Mouse (Mus musculus) forebrain, embryonic 14.5 days (tissue): ENCODE data around the gene G6pc. TPM values are rescaled to one million over a fixed set of nuclear protein-coding genes. Genes with fewer than 3 reads are reported as not detected.
"Not testable (repeated sequence)": the region's sequence is repeated elsewhere in the genome, so short reads cannot be mapped to it uniquely, and the experiment has no call there.

Experiments
- ATAC-seq: fragments of 200-750 bp; cut with Nextera tagmentation; 2 replicates; pipeline ENCODE4 v1.8.0; 2017; ENCODE audit warnings: mild to moderate bottlenecking, moderate library complexity
- DNase-seq: peaks from one replicate; pipeline ENCODE4 v3.0.0-alpha.2; 2015; ENCODE audit warnings: low spot score
- H3K27ac ChIP-seq: fragments of 300-500 bp; sonication (generic); 2 replicates; pipeline ENCODE4 v1.5.1; 2014; ENCODE audit warnings: low read depth, mild to moderate bottlenecking, control low read depth, low read length, moderate library complexity
- H3K27me3 ChIP-seq: fragments of 300-500 bp; sonication (generic); replicated peaks from 2 replicates; pipeline ENCODE4 v1.6.1; 2014; ENCODE audit warnings: low read length, control low read depth, mixed read lengths; ENCODE audit not compliant: control insufficient read depth, insufficient read depth
- H3K36me3 ChIP-seq: fragments of 300-500 bp; sonication (generic); 2 replicates; pipeline ENCODE4 v1.6.1; 2014; ENCODE audit warnings: low read length, control low read depth; ENCODE audit not compliant: control insufficient read depth, insufficient read depth
- H3K4me1 ChIP-seq: fragments of 300-500 bp; sonication (generic); 2 replicates; pipeline ENCODE4 v1.6.1; 2014; ENCODE audit warnings: antibody characterized with exemption, low read length, control low read depth; ENCODE audit not compliant: control insufficient read depth, insufficient read depth
- H3K4me2 ChIP-seq: fragments of 300-500 bp; sonication (generic); 2 replicates; pipeline ENCODE4 v1.6.1; 2014; ENCODE audit warnings: mild to moderate bottlenecking, control low read depth, low read length
- H3K4me3 ChIP-seq: fragments of 300-500 bp; sonication (generic); 2 replicates; pipeline ENCODE4 v1.5.1; 2014; ENCODE audit warnings: low read depth, low read length, control low read depth
- H3K9ac ChIP-seq: fragments of 300-500 bp; sonication (generic); 2 replicates; pipeline ENCODE4 v1.6.1; 2014; ENCODE audit warnings: mild to moderate bottlenecking, low read length, control low read depth, moderate library complexity
- H3K9me3 ChIP-seq: fragments of 300-500 bp; sonication (generic); replicated peaks from 2 replicates; pipeline ENCODE4 v1.6.1; 2016; ENCODE audit warnings: low read length, control low read depth, mixed read lengths; ENCODE audit not compliant: control insufficient read depth
- WGBS: fragments of 180-500 bp; shearing (Covaris S2); extraction: QIAGEN DNeasy Blood & Tissue Kit; methylation state at CpG from one replicate; pipeline ENCODE4 v1.1.7; 2014; 5-methylcytosine and 5-hydroxymethylcytosine counted together
- polyA plus RNA-seq: library from polyadenylated mRNA; unstranded; fragments of >200 nt; fragmentation: Nextera tagmentation; extraction: Ambion mirVana; gene quantifications from 2 replicates; pipeline ENCODE4 v1.2.1, GENCODE M21; 2014

G6pc gene
- polyA plus RNA-seq = 0.09 TPM in 1 of 2 replicates, not detected in the other

DNA sequence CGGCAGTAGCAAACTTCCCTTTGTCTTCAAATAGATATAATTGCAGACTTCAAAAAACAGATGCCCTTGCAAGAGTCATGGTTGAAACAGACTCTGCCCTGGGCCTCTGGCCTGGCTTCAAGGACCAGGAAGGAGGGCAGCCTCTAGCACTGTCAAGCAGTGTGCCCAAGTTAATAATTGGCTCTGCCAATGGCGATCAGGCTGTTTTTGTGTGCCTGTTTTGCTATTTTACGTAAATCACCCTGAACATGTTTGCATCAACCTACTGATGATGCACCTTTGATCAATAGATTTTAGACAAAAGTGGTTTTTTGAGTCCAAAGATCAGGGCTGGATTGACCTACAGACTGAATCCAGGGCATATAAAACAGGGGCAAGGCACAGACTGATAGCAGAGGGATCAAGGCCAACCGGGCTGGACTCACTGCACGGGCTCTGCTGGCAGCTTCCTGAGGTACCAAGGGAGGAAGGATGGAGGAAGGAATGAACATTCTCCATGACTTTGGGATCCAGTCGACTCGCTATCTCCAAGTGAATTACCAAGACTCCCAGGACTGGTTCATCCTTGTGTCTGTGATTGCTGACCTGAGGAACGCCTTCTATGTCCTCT lies at the start of gene G6pc:
G6pc (plus strand) TSS at position 236 of the 610 bp plus-strand sequence.
- ATAC-seq (no peak), DNase-seq (no peak)
- no peaks in the 10 kb centered on the region for H3K4me1 ChIP-seq
- no peak within 1 kb of the TSS for H3K9ac ChIP-seq
- no peak within 1 kb of the TSS for H3K4me2 ChIP-seq
- no peaks in the 10 kb centered on the region for H3K9me3 ChIP-seq
- no peak within 1 kb of the TSS for H3K4me3 ChIP-seq
- no peak within 1 kb of the TSS for H3K27ac ChIP-seq
- 91% methylated on average over 8 of the region's 8 CpGs for WGBS
- H3K27me3 ChIP-seq = no peaks in the 10 kb centered on the region
- H3K36me3 ChIP-seq = no peaks in the 10 kb centered on the region

DNA sequence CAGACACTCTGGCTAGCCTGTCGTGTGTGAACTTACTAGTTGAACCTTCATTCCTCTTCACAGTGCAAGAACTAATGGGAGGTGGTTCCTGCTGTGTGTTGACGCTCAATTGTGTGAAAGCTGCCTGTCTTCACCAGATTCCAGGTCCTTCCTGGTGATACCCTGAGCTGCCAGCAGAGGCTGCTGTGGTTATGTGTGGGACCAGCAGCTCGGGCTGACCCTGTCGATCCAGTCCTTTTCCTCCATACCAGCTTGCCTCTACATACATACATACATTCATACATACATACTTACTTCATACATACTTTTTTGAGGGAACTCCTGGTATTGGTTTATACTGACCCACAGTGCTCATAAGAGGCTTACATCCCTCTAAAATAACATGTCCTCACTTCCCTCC lies 43.8 kb upstream of the G6pc start:
- H3K4me3 ChIP-seq = no peak overlapping the region
- no peaks in the 10 kb centered on the region for H3K27me3 ChIP-seq
- H3K36me3 ChIP-seq = peaks cover 77% of the 10 kb centered on the region
- ATAC-seq (peak; percentile 55), DNase-seq (peak; percentile 74)
- H3K4me2 ChIP-seq = no peak overlapping the region
- WGBS = 9% methylated on average over 4 of the region's 4 CpGs
- no peak overlapping the region for H3K27ac ChIP-seq
- H3K9ac ChIP-seq = no peak overlapping the region
- no peaks in the 10 kb centered on the region for H3K4me1 ChIP-seq
- no peaks in the 10 kb centered on the region for H3K9me3 ChIP-seq

DNA sequence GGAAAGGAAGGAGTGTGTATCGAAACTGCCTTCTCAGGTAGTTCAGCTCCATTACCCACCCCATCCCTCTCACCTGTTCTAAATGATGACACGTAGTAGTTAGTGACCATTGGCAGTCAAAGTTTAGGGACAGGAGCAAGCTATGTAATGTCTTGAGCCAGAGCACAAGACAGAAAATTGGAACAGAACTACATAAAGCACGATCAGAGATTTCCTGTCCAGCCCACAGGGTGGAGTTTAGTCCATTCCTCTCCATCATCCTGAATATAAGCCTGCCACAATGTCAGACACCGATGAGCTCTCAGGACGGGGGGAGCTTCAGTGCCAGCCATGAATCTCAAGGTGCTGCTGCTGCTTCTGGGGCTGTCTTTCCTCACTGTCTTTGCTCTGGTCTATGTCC lies 42.6 kb upstream of the G6pc start, which contains the start of gene Aoc2:
Aoc2 (plus strand) TSS at position 301 of the 400 bp plus-strand sequence.
- no peak within 1 kb of the TSS for H3K9ac ChIP-seq
- WGBS = 97% methylated on average over 5 of the region's 5 CpGs
- DNase-seq (no peak), ATAC-seq (no peak)
- peaks cover 67% of the 10 kb centered on the region for H3K36me3 ChIP-seq
- H3K4me3 ChIP-seq = no peak within 1 kb of the TSS
- H3K9me3 ChIP-seq = no peaks in the 10 kb centered on the region
- no peak within 1 kb of the TSS for H3K27ac ChIP-seq
- H3K4me1 ChIP-seq = no peaks in the 10 kb centered on the region
- H3K4me2 ChIP-seq = no peak within 1 kb of the TSS
- no peaks in the 10 kb centered on the region for H3K27me3 ChIP-seq

DNA sequence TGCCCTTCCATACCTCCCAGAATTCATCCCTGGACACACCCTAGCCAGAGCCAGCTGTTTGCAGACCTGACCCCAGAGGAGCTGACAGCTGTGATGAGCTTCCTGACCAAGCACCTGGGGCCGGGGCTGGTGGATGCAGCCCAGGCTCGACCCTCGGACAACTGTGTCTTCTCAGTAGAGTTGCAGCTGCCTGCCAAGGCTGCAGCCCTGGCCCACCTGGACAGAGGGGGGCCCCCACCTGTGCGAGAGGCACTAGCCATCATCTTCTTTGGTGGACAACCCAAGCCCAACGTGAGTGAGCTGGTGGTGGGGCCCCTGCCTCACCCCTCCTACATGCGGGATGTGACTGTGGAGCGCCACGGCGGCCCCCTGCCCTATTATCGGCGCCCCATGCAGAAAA lies 42.2 kb upstream of the G6pc start:
- 94% methylated on average over 11 of the region's 11 CpGs for WGBS
- not testable (repeated sequence) for H3K27me3 ChIP-seq, DNase-seq, H3K4me3 ChIP-seq, H3K9ac ChIP-seq, ATAC-seq, H3K9me3 ChIP-seq, H3K27ac ChIP-seq, H3K4me2 ChIP-seq, H3K4me1 ChIP-seq
- peaks cover 63% of the 10 kb centered on the region for H3K36me3 ChIP-seq

DNA sequence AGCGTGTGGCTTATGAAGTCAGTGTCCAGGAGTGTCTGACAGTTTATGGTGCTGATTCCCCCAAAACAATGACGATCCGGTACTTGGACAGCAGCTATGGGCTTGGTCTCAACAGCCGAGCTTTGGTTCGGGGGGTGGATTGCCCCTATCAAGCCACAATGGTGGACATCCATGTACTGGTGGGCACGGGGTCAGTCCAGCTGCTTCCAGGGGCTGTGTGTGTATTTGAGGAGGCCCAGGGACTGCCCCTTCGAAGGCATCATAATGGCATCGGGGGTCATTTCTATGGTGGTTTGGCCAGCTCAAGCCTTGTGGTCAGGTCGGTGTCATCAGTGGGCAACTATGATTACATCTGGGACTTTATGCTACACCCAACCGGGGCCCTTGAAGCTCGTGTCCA lies 41.2 kb upstream of the G6pc start:
- Histone ChIP-seq H3K27me3 (no peaks in the 10 kb centered on the region), H3K9ac (no peak overlapping the region), H3K36me3 (peaks cover 53% of the 10 kb centered on the region), H3K9me3 (no peaks in the 10 kb centered on the region), H3K4me3 (no peak overlapping the region), H3K4me1 (no peaks in the 10 kb centered on the region), H3K27ac (no peak overlapping the region), H3K4me2 (no peak overlapping the region)
- 85% methylated on average over 11 of the region's 11 CpGs for WGBS
- DNase-seq (no peak), ATAC-seq (no peak)

DNA sequence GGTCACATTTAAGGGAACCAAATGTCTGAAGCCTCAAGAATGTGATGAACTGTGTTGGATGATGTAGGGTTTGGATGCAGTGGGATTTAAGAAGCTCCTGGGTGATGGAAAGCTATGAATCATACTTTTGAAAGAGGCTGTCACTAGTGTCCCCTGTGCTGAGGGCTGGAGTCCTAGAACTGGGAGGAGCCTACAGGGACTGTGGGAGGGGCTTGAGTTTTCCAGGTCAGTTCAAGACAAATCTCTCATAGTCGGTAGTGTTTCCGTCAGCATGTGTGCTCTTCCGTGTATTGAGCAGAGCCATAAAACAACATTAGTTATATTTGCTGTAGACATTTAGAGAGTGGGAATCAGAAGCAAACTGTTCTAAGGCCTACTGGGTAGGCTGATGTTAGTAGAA lies 40.0 kb upstream of the G6pc start:
- Histone ChIP-seq H3K36me3 (peaks cover 42% of the 10 kb centered on the region), H3K27me3 (no peaks in the 10 kb centered on the region), H3K27ac (no peak overlapping the region), H3K4me1 (no peaks in the 10 kb centered on the region), H3K9me3 (no peaks in the 10 kb centered on the region), H3K9ac (no peak overlapping the region), H3K4me2 (no peak overlapping the region), H3K4me3 (no peak overlapping the region)
- WGBS = 53% methylated on average over 3 of the region's 3 CpGs
- ATAC-seq = no peak
- no peak for DNase-seq

DNA sequence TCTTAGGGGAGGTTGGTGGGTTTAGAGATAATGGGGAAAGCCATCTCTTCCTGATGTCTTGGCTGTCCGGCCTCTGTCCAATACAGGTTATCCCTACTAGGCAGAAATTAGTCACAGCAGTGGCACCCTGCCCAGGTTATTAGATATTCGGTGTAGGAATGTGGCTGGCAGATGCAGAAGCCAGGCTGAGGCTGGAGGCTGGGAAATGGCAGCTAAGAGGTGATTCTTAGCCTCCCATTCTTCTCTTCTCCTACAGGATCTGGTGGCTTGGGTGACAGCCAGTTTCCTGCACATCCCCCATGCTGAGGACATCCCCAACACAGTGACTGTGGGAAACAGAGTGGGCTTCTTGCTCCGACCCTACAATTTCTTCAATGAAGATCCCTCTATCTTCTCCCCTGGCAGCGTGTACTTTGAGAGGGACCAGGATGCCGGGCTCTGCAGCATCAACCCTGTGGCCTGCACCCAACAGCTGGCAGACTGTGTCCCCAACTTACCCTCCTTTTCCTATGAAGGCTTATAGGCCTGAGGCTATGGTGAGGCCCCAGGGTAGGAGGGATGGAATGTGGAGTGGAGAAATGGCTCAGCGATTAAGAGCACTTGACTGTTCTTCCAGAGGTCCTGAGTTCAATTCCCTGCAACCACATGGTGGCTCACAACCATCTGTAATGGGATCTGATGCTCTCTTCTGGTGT lies 38.3 kb upstream of the G6pc start:
- WGBS = 79% methylated on average over 6 of the region's 6 CpGs
- H3K4me1 ChIP-seq = no peaks in the 10 kb centered on the region

DNA sequence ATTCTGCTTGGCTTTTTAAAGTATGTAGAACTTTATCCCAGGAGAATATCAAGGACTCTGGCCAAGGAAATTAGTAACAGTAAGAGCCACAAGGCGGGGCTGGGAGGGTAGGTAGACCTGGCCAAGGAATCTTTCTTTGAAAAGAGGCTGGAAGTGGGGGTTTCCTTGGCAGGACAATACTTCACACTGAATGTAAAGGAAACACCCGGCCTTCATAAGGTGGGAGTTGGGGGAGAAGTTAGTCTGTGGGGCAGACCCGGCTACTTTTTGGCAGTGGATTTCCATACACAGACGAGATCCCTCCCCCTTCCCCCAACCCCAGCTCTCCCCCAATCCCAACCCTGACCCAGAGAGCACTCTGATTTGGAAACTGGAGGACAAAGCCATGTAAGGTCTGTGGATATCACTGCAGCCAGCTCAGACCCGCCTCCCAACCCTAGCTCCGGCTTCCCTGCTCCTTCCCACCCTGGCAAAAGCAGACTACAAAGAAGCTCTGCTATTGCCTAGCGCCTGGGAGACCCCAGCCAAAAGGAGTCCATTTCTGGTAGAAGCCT lies 36.9 kb upstream of the G6pc start, which contains the start of gene Aoc3:
Aoc3 (plus strand) TSS at position 235 of the 554 bp plus-strand sequence.
- Histone ChIP-seq H3K9ac (no peak within 1 kb of the TSS), H3K9me3 (no peaks in the 10 kb centered on the region), H3K4me3 (no peak within 1 kb of the TSS), H3K27ac (no peak within 1 kb of the TSS), H3K4me2 (no peak within 1 kb of the TSS), H3K36me3 (peaks cover 11% of the 10 kb centered on the region), H3K27me3 (no peaks in the 10 kb centered on the region), H3K4me1 (no peaks in the 10 kb centered on the region)
- ATAC-seq (no peak), DNase-seq (no peak)
- WGBS = 70% methylated on average over 7 of the region's 7 CpGs

More for the DNA sequence above, 38.3 kb upstream of the G6pc start:
- no peak overlapping the region for H3K9ac ChIP-seq
- ATAC-seq = no peak
- peak; percentile 21 for DNase-seq
- H3K4me2 ChIP-seq = no peak overlapping the region
- no peak overlapping the region for H3K4me3 ChIP-seq
- H3K36me3 ChIP-seq = peaks cover 24% of the 10 kb centered on the region
- H3K27me3 ChIP-seq = no peaks in the 10 kb centered on the region
- H3K27ac ChIP-seq = no peak overlapping the region
- no peaks in the 10 kb centered on the region for H3K9me3 ChIP-seq

DNA sequence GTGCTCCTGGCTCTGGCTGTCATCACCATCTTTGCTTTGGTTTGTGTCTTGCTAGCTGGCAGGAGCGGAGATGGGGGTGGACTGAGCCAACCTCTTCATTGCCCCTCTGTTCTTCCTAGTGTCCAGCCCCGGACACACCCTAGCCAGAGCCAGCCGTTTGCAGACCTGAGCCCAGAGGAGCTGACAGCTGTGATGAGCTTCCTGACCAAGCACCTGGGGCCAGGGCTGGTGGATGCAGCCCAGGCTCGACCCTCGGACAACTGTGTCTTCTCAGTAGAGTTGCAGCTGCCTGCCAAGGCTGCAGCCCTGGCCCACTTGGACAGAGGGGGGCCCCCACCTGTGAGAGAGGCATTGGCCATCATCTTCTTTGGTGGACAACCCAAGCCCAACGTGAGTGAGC lies 36.4 kb upstream of the G6pc start:
- H3K4me2 ChIP-seq, ATAC-seq, H3K27ac ChIP-seq, H3K4me1 ChIP-seq, H3K27me3 ChIP-seq, H3K4me3 ChIP-seq, DNase-seq, H3K9ac ChIP-seq, H3K9me3 ChIP-seq, H3K36me3 ChIP-seq: not testable (repeated sequence)
- 83% methylated on average over 6 of the region's 6 CpGs for WGBS
